Mouse (Mus musculus): ENCODE measurements around the gene Prkd2.
A peak's percentile ranks its signal among the peaks of the same experiment; 100 is the strongest.

The Prkd2 gene

DNA sequence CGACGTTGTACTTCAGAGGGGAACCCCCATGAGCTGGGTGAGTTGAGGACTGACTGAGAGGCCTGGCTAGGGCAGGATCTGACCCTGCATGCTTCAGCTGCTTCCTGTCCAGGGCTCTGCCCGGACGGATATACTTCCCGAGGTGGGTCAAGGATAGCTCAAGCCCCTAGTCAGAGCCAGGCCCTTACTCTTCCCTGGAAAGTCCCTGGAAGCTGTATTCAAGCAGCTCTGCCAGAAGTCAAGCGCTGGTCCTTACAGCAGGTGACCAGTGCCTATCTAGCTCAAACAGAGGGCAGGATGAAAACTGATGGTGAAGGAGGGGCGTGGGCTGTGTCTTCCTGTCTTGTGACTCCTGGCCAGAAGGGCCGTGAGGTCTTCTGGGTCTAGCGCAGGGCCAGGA, 12.3 kb upstream of the Prkd2 start:
- no peak for DNase-seq

DNA sequence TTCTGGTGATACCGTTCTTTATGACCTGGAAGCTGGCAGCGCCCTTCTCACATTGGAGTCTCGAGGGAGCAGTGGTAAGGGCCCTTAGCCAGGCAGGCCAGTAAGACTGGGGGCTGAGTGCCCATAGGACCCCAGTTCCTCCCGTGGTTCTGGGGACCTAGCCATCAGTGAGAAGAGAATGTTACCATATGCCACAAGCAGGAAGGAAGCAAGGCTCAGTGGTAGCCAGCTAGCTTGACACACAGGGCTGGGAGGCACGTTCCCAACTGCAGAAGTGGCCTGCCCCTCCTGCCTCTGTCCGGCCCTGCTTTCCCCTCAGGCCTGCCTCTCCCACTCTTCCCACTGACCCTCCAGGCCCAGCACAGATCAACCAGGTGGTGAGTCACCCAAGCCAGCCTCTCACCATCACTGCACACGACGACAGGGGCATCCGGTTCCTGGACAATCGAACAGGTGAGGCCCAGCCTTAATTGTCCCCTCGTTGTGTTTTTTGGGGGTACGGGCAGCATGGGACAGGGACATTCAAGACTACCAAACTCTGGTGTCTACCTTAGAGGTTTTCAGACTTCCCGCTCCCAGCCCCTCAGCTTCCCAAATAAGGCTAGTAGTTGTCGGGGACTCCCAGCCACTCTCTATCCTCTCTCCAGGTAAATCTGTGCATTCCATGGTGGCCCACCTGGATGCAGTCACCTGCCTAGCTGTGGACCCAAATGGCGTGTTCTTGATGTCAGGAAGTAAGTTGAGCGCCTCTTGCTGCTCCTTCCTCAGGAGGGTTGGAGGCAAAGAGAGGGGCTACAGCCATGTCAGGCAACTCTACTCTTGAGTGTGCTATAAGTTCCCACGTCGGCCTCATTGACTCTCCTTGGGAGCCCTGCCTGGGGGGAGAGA, 4.5 kb upstream of the Prkd2 start:
- peak; percentile 34 for DNase-seq

DNA sequence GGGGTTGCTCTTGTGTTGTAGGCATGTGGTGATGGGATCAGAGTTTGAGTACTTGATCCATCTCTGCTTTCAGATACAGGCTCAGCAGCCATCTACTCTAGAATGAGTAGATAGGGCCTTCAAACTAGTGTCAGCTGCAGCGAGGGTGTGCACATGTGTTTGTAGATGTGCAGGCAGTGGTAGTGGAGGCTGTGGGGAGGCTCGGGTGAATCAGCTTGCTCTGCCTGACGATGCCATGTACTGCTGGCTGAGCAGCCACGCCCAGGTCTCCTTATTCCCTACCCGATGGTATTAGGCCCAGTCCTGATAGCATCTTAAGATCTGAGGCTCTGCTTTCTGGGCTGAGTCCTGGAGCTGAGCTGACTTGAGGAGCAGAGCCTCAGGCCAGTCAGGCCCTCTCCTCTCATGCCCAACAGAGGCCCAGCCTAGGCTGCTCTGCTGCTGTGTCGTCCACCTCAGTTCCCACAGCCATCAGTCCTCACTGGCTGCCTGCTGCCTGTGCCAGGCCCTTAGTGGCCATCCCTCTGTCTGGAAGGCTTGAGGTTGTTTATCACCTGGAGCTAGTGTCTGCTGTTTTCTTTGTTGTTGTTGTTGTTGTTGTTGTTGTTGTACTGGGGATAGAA, 3.8 kb upstream of the Prkd2 start:
- DNase-seq: no peak

DNA sequence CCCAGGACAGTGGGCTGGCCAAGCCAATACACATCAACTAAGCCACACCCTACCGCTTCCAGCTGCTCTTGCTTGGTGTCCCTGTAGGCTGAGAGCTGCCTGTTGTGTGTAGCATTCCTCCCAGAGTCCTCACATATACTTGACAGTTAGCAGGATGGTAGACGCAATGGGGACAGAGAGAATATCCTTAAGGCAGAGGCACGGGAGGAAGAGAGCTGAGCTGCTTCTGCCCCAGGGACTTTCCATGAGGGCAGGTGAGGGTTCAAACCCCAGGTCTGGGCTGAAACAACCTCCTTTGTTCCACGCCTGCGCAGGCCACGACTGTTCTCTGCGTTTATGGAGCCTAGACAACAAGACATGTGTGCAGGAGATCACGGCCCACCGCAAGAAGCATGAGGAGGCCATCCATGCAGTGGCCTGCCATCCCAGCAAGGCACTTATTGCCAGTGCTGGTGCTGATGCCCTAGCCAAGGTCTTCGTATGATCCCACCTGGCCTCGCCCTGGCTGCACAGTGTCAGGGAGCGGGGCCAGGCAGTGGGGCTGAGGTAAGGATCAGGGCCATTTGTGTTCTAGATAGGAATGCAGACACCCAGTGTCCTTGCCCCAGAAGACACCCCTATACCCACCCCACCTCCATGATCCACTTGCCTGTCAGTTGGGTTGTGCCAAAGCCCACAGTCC, 3.1 kb upstream of the Prkd2 start:
- DNase-seq: no peak

DNA sequence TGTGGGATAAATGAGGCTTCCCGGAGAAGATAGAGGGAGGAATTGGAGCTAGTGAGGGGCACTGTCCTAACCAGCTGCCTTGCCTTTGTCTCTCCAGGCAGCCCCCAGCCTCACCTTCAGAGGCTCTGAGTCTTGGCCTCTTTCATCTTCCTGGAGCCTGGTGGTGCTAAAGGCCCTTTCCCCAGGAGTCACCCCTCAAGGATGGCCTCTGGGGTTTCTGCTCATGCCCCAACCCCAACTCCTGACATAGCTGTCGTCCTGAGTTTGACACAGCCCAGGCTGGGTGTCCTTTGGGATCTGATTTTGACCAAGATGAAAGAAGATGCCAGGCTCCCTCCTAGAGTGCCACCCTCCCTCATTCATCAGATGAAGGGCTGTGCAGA, 2.6 kb upstream of the Prkd2 start:
- DNase-seq: no peak

DNA sequence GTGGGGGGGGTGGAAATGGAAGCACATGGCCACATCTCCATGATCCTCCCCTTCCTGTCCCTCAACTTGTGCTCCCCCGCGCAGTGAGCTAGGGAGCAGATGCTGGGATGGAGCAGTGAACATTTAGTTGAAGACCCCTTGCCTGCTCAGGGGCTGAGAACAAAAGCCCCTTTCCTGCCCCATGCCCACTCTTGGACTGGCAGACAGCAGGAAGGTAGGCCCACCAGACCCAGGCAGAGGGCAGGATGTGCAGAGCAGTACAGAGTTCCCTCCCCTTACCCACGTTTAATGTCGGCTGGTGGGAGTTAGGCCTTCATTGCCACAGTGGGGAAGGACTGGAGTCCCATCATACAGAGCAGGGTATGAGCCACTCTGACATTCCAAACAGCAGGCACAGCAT, 1.6 kb upstream of the Prkd2 start:
- peak; percentile 65 for DNase-seq

DNA sequence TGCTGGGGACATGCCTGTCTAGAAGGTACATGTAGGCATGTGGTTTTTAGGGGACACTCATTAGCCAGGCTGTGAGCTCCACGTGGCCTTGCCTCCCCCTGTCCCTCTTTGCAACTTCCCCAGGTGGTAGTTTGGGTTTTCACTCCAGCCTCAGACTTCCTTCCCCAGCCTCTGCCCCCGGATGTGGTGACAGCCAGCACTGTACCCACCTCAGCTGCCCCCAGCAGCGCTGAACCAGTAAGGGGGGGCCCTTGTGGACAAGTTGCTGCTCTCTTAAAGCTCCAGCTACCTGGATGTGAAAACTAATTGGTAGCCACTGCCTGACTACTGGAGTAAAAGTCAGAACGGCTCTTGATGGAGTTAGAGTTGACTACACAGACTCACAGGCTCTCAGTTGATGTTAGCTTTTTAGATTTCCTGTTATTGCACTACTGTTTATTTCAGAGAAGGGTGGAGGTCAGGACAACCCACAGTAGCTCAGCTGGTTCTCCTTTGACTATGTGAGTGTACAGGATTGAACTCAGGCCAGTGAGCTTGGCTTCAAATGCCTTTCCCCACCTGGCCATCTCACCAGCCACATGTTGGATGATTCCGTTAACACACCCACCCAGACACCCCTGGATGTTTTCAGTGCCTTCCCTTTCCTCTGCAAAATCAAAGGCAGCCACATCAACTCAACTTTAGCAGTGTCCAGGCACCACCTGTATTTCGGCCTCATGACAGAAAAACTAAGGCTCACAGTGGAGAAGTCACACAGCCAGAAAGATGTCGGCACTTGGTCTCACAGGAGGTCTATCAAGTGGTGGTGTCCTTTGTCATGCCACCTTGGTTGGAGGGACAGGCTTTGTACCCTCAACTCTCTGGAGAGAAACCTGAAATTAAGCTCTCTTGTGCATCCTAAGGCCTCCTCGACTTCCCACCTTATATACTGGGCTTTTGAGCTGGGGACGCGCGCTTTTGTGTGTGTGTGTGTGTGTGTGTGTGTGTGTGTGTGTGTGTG, 841 bp upstream of the Prkd2 start:
- DNase-seq: peak; percentile 91

DNA sequence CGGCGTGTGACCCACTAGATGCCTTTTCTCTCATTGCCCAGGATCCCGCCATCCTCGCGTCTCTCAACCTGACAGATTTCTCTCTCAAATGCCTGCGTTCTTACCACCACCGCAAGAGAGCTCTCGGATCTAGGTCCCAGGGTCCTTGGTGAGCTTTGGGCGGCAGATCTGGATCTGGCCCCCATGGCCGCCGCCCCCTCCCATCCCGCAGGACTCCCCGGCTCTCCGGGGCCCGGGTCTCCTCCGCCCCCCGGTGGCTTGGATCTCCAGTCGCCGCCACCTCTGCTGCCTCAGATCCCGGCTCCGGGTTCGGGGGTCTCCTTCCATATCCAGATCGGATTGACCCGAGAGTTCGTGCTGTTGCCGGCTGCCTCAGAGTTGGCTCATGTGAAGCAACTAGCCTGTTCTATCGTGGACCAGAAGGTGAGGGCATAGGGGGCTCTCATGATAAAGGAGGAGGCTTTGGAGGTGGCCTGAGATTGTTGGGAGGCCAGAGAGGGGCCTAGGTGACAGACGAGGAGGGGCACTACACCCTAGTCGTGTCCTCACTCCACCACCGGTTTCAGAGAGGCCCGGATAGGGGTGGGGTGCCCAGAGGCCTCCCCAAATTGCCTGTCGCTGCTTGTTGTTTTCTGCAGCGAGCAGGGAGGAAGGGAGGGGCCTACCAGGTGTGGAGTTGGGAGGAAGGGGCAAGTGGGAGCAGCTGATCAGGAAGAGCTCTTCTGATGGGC, 904 bp downstream of the Prkd2 start:
- DNase-seq: peak; percentile 89

DNA sequence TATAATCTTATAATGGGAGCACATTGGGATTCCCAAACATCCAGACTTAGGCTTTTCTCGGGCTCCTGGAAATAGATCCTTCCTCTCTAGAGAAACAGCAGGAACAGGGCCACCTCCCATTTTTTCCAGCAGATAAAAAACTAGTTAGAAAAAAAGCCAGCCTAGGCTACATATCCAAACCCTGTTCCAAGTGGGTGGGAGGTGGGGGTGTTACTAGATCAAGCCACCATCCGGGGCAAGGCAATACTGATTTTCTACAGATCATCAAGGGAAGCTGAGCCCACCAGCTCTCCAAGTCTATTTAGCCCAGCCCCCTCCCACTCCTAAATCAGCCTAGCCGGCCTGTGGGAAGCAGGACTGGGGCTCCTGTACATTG, 2.0 kb downstream of the Prkd2 start:
- DNase-seq: no peak

DNA sequence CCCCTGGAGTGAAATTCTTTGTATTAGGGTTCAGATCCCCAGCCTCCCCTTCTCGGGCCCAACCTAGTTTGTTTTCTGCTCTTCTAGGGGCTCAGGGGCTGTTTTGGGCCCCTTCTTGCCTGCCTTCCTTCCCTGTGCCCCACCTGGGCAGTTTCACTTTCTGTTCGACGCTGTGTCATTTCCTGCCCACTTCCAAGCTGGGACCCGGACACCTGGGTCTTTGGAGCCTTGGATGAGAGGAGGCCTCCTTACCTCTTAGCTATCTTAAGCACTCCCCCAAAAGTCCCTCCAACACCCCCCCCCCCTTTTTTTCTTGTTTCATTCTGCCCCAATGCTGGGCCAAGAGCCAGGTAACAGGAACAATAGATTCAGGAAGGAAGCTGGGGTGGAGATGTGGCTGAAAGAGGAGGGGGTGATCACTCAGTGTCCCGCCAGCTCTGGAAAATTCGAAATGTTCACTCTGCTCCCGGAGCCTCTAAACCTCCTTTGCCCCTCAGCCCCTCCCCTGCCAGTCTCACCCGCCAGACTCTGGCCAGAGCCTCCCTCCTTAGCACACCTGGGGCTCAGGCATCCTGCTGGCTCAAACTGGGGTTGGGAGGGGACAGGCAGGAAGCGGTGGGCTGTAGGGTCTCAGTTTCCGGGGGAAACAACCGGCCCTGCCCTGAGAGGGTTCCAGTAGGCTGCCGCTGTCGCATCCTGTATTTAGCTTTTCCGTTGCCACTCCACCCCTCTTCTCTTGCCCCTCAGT, 2.5 kb downstream of the Prkd2 start:
- DNase-seq: peak; percentile 90

DNA sequence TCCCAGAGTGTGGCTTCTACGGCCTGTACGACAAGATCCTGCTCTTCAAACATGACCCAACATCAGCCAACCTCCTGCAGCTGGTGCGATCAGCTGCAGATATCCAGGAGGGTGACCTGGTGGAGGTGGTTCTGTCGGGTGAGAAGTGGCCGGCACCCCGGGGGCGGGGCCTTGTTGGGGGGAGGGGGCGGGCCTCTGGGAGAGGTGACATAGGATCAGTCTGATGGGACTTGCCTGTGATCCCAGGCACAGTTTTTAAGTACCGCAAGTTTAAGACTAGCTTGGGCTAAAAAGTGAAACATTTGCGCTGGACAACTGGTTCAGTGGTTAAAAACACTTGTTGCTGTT, 3.1 kb downstream of the Prkd2 start:
- no peak for DNase-seq

DNA sequence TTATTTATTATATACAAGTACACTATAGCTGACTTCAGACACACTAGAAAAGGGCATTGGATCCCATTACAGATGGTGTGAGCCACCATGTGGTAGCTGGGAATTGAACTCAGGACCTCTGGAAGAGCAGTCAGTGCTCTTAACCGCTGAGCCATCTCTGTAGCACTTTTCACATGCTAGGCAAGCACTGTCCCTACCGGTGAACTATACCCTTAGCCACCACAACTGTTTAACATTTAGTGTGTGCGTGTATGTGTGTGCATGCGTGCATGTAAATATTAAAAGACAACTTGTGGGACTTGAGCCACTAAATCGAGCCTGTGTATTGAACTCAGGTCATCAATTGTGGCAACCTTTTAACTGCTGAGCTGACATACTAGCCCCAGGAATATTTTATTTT, 4.1 kb downstream of the Prkd2 start:
- DNase-seq: no peak

DNA sequence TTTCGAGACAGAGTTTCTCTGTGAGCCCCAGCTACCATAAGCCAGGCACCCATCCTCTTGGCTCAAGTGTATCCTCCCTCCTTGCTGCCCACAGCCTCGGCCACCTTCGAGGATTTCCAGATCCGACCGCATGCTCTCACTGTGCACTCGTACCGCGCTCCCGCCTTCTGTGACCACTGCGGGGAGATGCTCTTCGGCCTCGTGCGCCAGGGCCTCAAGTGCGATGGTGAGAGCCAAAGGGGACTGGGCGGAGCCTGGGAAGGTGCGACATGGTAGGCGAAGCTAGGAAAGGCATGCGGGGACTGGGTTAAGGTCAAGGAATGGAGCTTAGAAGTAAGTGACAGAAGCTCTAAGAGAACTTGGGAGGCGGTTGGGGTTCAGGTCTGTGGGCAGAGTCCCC, 4.8 kb downstream of the Prkd2 start:
- no peak for DNase-seq

DNA sequence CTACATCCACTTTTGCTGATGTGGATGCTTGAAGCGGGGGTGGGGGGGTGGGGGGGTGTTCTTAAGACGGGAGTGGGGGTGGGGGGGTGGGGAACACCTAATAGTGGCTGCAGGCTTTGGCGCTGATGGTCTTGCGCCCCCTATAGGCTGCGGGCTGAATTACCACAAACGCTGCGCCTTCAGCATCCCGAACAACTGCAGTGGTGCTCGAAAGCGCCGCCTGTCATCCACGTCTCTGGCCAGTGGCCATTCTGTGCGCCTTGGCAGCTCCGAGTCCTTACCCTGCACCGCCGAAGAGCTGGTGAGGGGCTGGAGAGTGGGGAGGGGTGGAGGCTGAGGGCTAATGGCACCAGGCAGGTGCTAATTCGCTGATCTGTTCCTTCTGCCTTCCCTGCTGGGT, 5.9 kb downstream of the Prkd2 start:
- DNase-seq: peak; percentile 58

DNA sequence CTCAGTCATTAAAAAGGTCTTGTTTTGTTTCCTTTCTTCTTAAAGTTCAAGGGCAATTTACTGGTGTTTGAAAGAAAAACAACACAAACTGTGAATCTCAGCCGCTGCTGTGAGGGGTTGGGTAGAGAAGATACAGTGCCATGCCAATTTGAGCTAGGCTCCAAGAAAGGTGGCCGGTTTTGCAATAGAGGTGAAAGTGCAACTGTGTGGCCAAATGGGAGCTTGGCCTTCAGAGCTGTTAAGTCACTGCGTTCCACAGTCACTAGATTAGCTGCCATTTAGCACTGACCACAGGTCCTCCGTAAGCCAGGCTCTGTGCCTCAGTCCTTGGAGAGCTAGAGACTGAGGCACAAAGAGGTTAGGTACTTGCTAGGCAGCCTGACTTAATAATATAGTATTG, 8.9 kb downstream of the Prkd2 start:
- no peak for DNase-seq

DNA sequence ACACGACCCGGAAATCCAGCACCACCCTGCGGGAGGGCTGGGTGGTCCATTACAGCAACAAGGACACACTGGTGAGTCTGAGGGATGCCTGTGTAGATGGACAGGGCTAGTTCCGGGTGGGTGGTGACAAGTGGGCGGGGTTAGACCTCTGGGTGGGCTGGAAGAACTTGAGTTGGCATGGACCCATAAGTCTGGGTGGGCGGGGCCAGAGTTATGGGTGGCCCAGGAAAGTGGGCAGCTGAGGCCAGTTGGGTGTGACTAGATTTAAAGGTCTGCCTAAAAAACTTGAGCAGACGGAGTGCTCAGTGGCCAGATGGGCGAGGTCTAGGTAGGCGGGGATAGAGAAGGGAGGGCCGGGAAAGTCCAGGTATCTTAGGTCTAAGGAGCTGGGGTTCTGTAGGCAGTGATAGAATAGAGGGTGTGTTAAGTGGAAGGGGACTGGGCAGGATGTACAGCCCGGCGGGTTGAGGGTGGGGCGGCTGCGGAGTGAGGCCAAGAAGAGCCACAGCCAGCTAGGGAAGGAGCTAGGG, 10.7 kb downstream of the Prkd2 start:
- DNase-seq: no peak

DNA sequence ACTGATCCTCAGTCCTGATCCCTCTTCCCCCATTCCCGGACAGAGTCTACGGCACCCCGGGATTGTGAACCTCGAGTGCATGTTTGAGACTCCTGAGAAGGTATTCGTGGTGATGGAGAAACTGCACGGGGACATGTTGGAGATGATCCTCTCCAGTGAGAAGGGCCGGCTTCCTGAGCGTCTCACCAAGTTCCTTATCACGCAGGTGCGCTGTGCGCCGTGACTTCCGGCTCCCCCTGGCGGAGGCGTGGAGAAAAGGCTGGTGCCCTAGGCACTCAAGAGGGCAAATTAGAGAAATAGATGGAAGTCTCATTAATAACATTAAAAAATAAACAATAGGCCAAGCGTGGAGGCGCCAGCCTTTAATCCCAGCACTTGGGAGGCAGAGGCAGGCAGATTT, 15.6 kb downstream of the Prkd2 start:
- DNase-seq: peak; percentile 69

DNA sequence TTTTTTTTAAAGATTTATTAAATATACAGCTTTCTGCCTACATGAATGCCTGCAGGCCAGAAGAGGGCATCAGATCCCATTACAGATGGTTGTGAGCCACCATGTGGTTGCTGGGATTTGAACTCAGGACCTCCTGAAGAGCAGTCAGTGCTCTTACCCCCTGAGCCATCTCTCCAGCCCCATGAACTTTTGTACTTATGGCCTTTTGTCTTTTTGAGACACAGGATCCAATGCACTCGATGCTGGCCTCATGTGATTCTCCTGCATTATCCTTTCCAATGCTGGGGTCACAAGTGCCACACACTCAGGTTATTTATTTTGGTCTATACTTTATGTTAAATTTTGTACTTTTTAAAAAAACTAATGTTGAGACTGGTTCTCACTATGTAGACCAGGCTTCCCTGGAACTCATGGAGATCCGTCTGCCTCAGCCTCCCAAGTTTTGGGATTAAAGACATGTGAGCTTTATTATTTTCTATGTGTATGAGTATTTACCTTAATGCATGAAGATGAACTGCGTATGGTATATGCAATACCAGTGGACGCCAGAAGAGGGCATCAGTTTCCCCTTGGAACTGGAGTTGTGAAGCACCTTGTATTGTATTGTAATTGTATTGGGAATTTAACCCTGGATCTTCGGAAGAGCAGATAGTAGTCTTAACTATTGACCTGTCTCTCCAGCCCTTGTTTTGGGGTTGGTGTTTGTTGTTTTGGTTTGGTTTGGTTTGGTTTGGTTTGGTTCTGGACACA, 17.4 kb downstream of the Prkd2 start:
- peak; percentile 71 for DNase-seq

DNA sequence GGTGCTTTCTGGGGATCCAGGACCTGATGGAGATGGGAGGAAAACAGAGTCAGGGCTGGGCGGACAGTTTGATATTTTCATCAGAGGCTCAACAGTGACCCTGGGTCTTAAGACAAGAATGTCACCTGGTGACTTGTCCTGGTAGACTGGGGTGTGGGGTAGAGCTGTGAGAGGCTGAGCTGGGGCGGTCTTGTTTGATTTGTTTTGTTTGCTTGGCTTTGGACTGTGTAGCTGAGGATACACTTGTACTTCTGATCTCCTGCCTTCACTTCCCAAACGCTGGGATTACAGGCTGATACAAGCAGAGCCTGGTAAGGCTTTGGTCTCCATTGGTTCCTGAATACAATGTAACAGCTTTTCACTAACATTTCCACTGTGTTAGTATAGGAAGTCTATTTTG, 24.8 kb downstream of the Prkd2 start:
- DNase-seq: no peak

DNA sequence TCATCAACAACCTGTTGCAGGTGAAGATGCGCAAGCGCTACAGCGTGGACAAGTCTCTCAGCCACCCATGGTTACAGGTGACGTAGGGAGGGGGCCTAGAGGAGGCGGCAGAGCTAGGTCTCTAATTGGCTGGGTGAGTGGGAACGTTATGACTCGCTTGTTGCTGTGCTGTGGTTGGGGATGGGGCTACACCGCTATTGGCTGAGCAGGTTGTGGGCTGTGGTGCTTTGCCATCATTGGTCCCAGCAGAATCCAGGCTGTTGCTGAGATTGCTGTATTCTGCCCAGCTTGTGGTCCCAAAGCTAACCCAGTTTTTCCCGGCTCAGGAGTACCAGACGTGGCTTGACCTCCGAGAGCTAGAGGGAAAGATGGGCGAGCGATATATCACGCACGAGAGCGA, 26.8 kb downstream of the Prkd2 start:
- no peak for DNase-seq

DNA sequence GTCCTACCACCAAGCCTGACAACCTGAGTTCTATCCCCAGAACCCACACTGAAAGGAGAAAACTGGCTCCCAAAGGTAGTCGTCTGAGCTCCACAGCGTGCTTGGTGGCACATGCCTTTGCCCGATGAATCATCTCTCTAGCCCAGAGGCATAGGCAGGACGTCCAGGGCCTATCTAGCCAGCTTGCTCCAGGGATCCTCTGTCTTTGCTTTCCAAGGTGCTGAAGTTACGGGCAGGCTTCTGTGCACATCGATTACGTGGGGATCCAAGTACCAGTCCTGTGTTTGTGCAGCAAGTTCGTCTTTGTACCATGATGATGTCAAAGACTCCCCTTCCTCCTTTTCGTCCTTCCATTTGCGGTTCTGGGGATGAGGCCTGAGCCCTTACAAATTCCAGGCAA, 28.9 kb downstream of the Prkd2 start:
- DNase-seq: no peak

Measured in thymus, postnatal 14 days (tissue).